Mouse (Mus musculus) bone marrow, adult 2 months (tissue): ENCODE measurements around the gene Klhl23.

Experiments
- CTCF ChIP-seq: fragments of 200-500 bp; IDR thresholded peaks from 2 replicates; pipeline ENCODE4 v1.5.1; 2011; ENCODE audit warnings: low read length, control low read depth; ENCODE audit not compliant: control insufficient read depth, insufficient read depth
- POLR2A ChIP-seq: fragments of 200-500 bp; IDR thresholded peaks from 2 replicates; pipeline ENCODE4 v1.6.1; 2011; ENCODE audit warnings: low read depth, mild to moderate bottlenecking, control low read depth, low read length, borderline replicate concordance; ENCODE audit not compliant: control insufficient read depth

DNA sequence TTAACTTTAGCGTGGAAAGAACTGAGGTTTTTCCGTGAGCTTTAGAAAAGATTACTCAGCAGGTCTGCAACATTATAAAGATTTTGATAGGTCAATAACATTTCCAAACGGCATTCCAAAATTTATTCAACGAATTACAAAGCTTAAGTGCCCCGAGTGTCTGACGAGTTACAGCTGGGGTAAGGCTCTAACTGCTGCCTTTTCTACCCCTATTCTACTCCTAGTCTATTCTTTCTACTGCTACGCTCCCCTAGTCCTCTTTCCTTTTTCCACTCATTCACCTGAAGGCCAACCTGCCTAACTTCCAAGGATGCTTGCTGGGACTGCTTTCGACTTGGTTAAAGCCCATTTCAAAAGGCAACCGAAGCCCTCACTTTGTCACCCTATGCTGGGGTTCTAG is 32.8 kb upstream of the Klhl23 start:
- no peak for TF ChIP-seq CTCF
- no peak for TF ChIP-seq POLR2A
